Mouse (Mus musculus): Measurements from ENCODE around the gene Ndfip2. TPM values are rescaled to one million over a fixed set of nuclear protein-coding genes. Genes with fewer than 3 reads are reported as not detected.

The Ndfip2 gene
- total and polyA plus RNA-seq, 2 experiments from 2014 or later: 119 to 155 TPM

DNA sequence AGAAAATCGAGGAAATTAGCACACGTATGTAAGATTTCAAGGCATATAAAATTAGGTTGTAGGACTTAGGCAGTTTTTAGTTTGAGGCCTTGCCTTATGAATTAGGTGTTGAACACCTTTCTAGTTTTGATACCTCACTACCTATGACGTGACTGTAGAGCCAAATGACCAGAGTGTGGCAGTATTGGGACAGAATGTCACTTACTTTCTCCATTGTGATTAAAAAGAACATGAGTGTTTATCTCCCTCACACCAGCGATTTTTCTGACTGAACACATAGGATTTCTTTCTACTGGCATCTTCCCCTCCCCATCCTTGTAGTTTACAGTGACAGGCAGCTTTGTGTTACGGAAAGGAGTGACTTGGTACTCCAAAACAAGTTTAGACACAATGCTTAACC lies 55.5 kb downstream of the Ndfip2 start:
- DNase-seq (ENCODE audit: low spot score): peak; percentile 79
- Histone ChIP-seq H3K4me3 (ENCODE audit: low read length) (no peak overlapping the region), H3K27ac (no peak overlapping the region), H3K4me2 (ENCODE audit: low read depth, low read length) (no peak overlapping the region; the same call in 1 of the 2 replicates), H3K9ac (replicated peaks; ENCODE audit: low read length) (no peak overlapping the region), H3K27me3 (ENCODE audit: insufficient read depth, low read length) (no peaks in the 10 kb centered on the region), H3K4me1 (ENCODE audit: insufficient read depth, low read length) (no peaks in the 10 kb centered on the region), H3K9me3 (ENCODE audit: low read length) (no peaks in the 10 kb centered on the region), H3K36me3 (ENCODE audit: insufficient read depth, low read length) (no peaks in the 10 kb centered on the region; the same call in none of the 2 replicates)
- peak; percentile 73 for ATAC-seq
- 40% methylated on average over 5 of the region's 5 CpGs for WGBS
- TF ChIP-seq CTCF (IDR thresholded peaks at IDR 0.05; ENCODE audit: low read depth): peak; percentile 76

DNA sequence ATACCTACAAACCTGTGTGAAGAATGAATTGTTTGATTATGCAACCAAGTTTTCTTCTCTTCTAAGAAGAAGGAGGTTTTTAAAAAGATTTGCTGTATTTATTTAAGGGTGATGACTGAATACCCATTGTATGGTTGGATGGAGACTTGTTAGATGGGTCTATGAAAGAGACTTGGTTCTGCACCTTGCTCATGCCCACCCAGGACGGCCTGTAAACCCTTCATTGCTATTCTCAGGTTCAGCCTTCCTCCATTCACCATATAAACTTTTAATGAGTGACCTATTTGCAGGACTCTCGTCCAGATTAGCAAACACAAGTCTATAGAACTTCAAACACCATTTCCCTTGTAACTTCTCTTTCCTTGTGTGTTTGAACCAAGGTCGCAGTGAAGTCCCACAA lies 63.3 kb downstream of the Ndfip2 start:
- Histone ChIP-seq H3K4me1 (ENCODE audit: insufficient read depth, low read length) (no peaks in the 10 kb centered on the region), H3K9me3 (ENCODE audit: low read length) (no peaks in the 10 kb centered on the region), H3K27me3 (ENCODE audit: insufficient read depth, low read length) (no peaks in the 10 kb centered on the region), H3K4me2 (ENCODE audit: low read depth, low read length) (no peak overlapping the region), H3K27ac (no peak overlapping the region), H3K9ac (replicated peaks; ENCODE audit: low read length) (no peak overlapping the region), H3K36me3 (ENCODE audit: insufficient read depth, low read length) (no peaks in the 10 kb centered on the region), H3K4me3 (ENCODE audit: low read length) (no peak overlapping the region)
- 87% methylated on average over 3 of the region's 3 CpGs for WGBS
- no peak for TF ChIP-seq CTCF (IDR thresholded peaks at IDR 0.05; ENCODE audit: low read depth)
- ATAC-seq (no peak), DNase-seq (ENCODE audit: low spot score) (no peak)

DNA sequence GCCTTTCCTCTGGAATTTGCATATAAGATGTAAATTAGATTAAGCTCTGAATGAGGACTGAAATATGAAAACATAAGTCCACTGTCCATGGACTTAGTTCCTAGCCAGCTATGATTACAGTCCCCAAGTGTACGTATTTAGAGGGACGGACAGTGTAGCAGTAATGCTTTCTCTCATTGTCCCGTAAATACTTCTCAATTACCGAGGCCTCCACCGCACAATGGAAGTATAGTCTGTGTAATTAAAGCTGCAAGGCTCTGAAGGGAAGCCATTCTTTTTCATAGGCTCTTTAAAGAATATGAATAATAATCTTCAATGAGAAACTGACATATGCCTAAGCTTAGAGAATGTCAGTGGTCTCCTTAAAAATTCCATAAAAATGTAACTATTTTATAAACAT lies 64.5 kb downstream of the Ndfip2 start:
- H3K9ac ChIP-seq (replicated peaks; ENCODE audit: low read length): no peak overlapping the region
- no peaks in the 10 kb centered on the region for H3K9me3 ChIP-seq (ENCODE audit: low read length)
- H3K27ac ChIP-seq: no peak overlapping the region
- 55% methylated on average over 5 of the region's 5 CpGs for WGBS
- H3K36me3 ChIP-seq (ENCODE audit: insufficient read depth, low read length): no peaks in the 10 kb centered on the region
- no peak for ATAC-seq
- no peaks in the 10 kb centered on the region for H3K4me1 ChIP-seq (ENCODE audit: insufficient read depth, low read length)
- no peaks in the 10 kb centered on the region for H3K27me3 ChIP-seq (ENCODE audit: insufficient read depth, low read length)
- no peak for DNase-seq (ENCODE audit: low spot score)
- H3K4me3 ChIP-seq (ENCODE audit: low read length): no peak overlapping the region
- H3K4me2 ChIP-seq (ENCODE audit: low read depth, low read length): no peak overlapping the region
- no peak for TF ChIP-seq CTCF (IDR thresholded peaks at IDR 0.05; ENCODE audit: low read depth)

DNA sequence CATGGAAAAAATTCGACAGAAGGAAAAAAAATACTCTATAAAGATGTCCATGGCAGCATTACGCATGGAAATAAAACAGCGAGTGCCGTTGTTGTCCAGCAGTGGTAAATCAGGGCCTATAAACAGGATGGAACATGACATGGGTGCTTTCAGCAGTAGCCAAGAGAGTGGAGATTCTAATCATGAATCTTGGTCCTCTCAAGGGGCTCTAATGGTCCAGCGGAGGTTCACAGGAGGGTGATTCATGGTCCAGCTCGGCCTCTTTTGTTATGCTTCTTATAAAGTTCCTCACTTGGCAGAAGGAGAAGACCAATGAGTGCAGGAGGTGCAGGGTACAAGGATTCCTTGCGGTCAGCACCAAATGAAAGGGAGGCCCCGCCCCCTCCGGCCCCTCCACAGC lies 65.1 kb downstream of the Ndfip2 start:
- no peaks in the 10 kb centered on the region for H3K4me1 ChIP-seq (ENCODE audit: insufficient read depth, low read length)
- 89% methylated on average over 9 of the region's 9 CpGs for WGBS
- H3K9ac ChIP-seq (replicated peaks; ENCODE audit: low read length): no peak overlapping the region
- no peaks in the 10 kb centered on the region for H3K36me3 ChIP-seq (ENCODE audit: insufficient read depth, low read length)
- ATAC-seq (no peak), DNase-seq (ENCODE audit: low spot score) (no peak)
- no peaks in the 10 kb centered on the region for H3K9me3 ChIP-seq (ENCODE audit: low read length)
- no peak overlapping the region for H3K4me2 ChIP-seq (ENCODE audit: low read depth, low read length)
- no peak for TF ChIP-seq CTCF (IDR thresholded peaks at IDR 0.05; ENCODE audit: low read depth)
- no peak overlapping the region for H3K27ac ChIP-seq
- no peaks in the 10 kb centered on the region for H3K27me3 ChIP-seq (ENCODE audit: insufficient read depth, low read length)
- no peak overlapping the region for H3K4me3 ChIP-seq (ENCODE audit: low read length)

DNA sequence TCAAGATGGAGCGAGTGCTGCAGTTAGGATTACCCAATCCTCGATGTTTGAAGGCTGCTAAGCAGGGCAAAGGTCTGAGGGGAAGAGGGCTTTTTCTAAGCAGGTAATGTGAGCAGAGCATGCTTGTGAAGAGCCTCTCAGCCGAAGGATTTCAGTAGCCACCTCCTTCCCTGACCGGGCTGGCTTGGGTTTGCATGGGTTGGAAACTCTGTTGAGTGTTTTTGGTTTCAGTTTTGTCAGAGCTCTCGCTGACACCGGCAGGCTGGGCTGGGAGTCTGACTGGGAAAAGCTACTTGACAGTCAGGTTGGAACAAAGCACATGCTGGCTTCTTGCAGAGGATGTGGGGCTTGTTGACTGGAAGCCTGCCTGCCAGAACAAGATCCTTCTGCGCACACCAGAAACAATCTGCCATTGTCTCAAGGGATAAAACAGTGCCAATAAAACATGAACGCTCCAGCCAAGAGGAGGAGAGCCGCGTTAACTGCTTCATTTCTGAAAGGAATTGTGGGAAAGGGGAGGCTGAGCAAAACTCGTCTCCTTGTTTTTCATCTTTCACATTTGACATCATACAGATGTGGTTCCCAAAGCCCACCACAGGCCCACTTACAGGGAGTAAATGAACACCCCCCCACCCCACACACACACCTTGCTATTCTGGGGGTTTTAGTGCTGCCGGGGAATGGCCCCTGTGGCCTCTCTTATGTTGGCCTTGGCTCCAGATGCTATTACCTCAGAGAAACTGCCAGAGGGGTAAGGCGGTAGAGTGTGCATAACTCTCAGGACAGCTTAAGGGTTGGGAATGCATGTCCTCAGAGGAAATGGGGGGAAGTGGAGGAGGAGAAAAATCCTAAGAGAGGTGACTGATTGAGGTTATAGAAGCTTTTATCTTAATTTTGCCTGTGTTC lies 70.3 kb downstream of the Ndfip2 start:
- Histone ChIP-seq H3K4me3 (ENCODE audit: low read length) (peak overlapping the region; percentile 26), H3K4me1 (ENCODE audit: insufficient read depth, low read length) (peaks cover 9% of the 10 kb centered on the region), H3K36me3 (ENCODE audit: insufficient read depth, low read length) (no peaks in the 10 kb centered on the region), H3K27me3 (ENCODE audit: insufficient read depth, low read length) (no peaks in the 10 kb centered on the region), H3K9ac (replicated peaks; ENCODE audit: low read length) (peak overlapping the region; percentile 43), H3K9me3 (ENCODE audit: low read length) (no peaks in the 10 kb centered on the region), H3K27ac (peak overlapping the region; percentile 86), H3K4me2 (ENCODE audit: low read depth, low read length) (peak overlapping the region; percentile 58)
- TF ChIP-seq CTCF (IDR thresholded peaks at IDR 0.05; ENCODE audit: low read depth): no peak
- DNase-seq (ENCODE audit: low spot score): peak; percentile 91
- 9% methylated on average over 13 of the region's 13 CpGs for WGBS
- ATAC-seq: peak; percentile 93

DNA sequence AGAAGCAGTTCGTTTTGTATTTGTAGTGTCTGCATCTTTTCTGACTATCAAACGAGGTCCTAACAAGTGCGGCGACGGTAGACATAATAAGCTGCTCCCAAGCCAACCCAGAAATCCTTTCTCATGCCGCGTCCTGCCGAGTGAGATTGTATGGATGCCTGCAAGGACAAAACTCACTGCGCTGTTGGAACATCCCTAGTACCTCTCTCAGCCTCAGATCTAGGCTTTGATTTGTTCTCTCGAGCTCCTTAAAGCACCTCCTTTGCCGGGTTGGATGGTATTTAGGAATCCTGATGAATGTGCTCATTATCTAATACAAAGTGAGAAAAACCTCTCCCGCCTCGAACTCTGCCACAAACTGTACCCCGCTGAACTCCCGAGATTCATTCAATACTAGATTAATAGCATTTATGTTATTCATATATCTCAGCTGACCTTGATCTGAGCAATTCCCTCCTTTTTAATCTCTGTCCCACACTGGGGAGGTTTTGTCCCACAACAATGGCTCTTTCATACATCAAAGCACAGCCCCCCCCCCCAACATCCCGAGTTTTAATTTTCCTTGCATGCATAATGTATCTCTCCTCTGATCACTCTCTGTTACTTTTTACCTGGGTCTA lies 75.2 kb downstream of the Ndfip2 start:
- H3K4me3 ChIP-seq (ENCODE audit: low read length): peak overlapping the region; percentile 39
- peak overlapping the region; percentile 37; the same call in 1 of the 2 replicates for H3K9ac ChIP-seq (replicated peaks; ENCODE audit: low read length)
- 21% methylated on average over 16 of the region's 16 CpGs for WGBS
- H3K36me3 ChIP-seq (ENCODE audit: insufficient read depth, low read length): no peaks in the 10 kb centered on the region
- H3K9me3 ChIP-seq (ENCODE audit: low read length): no peaks in the 10 kb centered on the region
- no peaks in the 10 kb centered on the region for H3K27me3 ChIP-seq (ENCODE audit: insufficient read depth, low read length)
- peak overlapping the region; percentile 54 for H3K4me2 ChIP-seq (ENCODE audit: low read depth, low read length)
- H3K4me1 ChIP-seq (ENCODE audit: insufficient read depth, low read length): peaks cover 8% of the 10 kb centered on the region
- DNase-seq (ENCODE audit: low spot score) (peak; percentile 75), ATAC-seq (peak; percentile 41; the same call in 1 of the 2 replicates)
- peak overlapping the region; percentile 41; the same call in 1 of the 2 replicates for H3K27ac ChIP-seq
- no peak for TF ChIP-seq CTCF (IDR thresholded peaks at IDR 0.05; ENCODE audit: low read depth)
